Mouse (Mus musculus): ENCODE results near the gene Mtor. TPM values are rescaled to one million over a fixed set of nuclear protein-coding genes. Genes with fewer than 3 reads are reported as not detected.

Mtor gene
- polyA plus RNA-seq, 2 experiments: 6.1 to 9.4 TPM

DNA sequence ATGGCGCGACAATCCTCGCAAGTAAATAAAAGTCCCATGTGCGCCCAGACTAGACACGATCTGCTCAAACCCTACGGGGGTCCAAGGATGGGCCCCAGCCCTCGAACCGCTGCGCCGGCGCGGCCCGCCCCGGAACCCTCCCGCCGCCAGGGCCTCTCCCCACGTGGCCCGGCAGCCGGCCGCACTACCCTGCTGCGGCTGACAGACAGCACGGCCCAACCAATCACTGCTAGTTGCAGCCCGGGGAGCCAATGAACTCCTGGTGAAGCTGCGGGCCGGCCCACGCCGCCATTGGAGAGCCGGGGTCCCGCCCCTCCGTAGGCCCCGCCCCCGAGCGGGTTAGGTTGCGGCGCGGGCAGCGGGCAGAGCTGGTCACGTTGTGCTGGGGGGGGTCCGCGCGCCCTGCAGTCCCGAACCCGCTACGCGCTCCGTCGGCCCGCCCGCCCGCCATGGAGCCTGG is 142.8 kb downstream of the Mtor start, which contains the start of gene Srm:
Gene Srm, plus strand, starts transcription at position 333 of the 460 bp plus-strand sequence.
- H3K36me3 ChIP-seq (replicated peaks; ENCODE audit: control insufficient read depth, insufficient read depth, low read depth): peaks cover 31% of the 10 kb centered on the region
- peak within 1 kb of the TSS; percentile 18 for H3K27ac ChIP-seq
- DNase-seq (ENCODE audit: low read depth in 3 of 3, low spot score in 3 of 3): peak; percentile 92
- H3K4me1 ChIP-seq (replicated peaks; ENCODE audit: control insufficient read depth in 2 of 2, insufficient read depth in 2 of 2, low read length in 1 of 2): peaks cover 3 to 11% of the 10 kb centered on the region in 2 experiments
- peak within 1 kb of the TSS; percentile 75 to 84 for H3K4me3 ChIP-seq (ENCODE audit: insufficient read depth in 1 of 2, low read depth in 2 of 2, low read length in 2 of 2)
- WGBS (ENCODE audit: insufficient replicate concordance): under 1% methylated on average over 38 of the region's 50 CpGs
- H3K4me2 ChIP-seq (ENCODE audit: low read depth): peak within 1 kb of the TSS; percentile 86
- no peak for TF ChIP-seq CTCF (IDR thresholded peaks at IDR 0.05; ENCODE audit: low read depth)
- TF ChIP-seq EP300 (IDR thresholded peaks at IDR 0.05; ENCODE audit: low read depth): no peak
- ATAC-seq (ENCODE audit: insufficient read depth): peak; percentile 98
- H3K9ac ChIP-seq (replicated peaks): peak within 1 kb of the TSS; percentile 71
- no peaks in the 10 kb centered on the region for H3K27me3 ChIP-seq (ENCODE audit: control insufficient read depth, insufficient read depth, low read length)
- no peaks in the 10 kb centered on the region for H3K9me3 ChIP-seq (ENCODE audit: control insufficient read depth, low read length)

DNA sequence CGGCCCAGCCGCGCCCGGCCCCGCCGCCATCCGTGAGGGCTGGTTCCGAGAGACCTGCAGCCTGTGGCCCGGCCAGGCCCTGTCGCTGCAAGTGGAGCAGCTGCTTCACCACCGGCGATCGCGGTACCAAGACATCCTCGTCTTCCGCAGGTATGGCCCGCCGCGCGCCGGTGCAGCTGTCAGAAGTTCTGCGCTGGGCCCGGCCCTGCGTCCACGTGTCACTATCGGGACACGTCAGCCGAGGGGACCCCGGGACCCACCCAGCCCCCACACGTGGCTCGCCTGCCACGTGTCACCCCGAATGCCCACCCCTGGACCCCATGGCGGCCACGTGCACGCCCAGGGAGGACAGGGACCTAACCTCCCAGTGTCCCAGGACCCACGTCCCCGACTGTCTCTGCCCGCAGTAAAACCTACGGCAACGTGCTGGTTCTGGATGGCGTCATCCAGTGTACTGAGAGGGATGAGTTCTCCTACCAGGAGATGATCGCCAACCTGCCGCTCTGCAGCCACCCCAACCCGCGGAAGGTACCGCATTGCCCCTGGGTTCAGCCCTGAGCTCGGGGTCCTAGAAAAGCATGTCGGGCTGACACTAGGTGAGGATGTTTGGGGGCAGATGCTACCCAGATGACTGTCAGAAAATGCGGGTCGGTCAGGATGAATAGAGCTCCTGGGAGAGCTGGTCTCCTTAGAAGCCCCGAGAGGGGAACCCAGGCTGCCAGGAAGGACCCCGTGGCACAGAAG is 143.4 kb downstream of the Mtor start:
- Histone ChIP-seq H3K9ac (replicated peaks) (peak overlapping the region; percentile 71), H3K36me3 (replicated peaks; ENCODE audit: control insufficient read depth, insufficient read depth, low read depth) (peaks cover 37% of the 10 kb centered on the region), H3K27ac (no peak overlapping the region), H3K4me2 (ENCODE audit: low read depth) (peak overlapping the region; percentile 86), H3K4me1 (replicated peaks; ENCODE audit: control insufficient read depth in 2 of 2, insufficient read depth in 2 of 2, low read length in 1 of 2) (peaks cover 3 to 11% of the 10 kb centered on the region in 2 experiments), H3K27me3 (ENCODE audit: control insufficient read depth, insufficient read depth, low read length) (no peaks in the 10 kb centered on the region), H3K9me3 (ENCODE audit: control insufficient read depth, low read length) (no peaks in the 10 kb centered on the region), H3K4me3 (ENCODE audit: insufficient read depth in 1 of 2, low read depth in 2 of 2, low read length in 2 of 2) (peak overlapping the region; percentile 75 to 84)
- peak; percentile 50 for ATAC-seq (ENCODE audit: insufficient read depth)
- under 1% methylated on average over 47 of the region's 53 CpGs for WGBS (ENCODE audit: insufficient replicate concordance)
- TF ChIP-seq CTCF (IDR thresholded peaks at IDR 0.05; ENCODE audit: low read depth) (no peak), EP300 (IDR thresholded peaks at IDR 0.05; ENCODE audit: low read depth) (no peak)
- no peak for DNase-seq (ENCODE audit: low read depth in 3 of 3, low spot score in 3 of 3)

DNA sequence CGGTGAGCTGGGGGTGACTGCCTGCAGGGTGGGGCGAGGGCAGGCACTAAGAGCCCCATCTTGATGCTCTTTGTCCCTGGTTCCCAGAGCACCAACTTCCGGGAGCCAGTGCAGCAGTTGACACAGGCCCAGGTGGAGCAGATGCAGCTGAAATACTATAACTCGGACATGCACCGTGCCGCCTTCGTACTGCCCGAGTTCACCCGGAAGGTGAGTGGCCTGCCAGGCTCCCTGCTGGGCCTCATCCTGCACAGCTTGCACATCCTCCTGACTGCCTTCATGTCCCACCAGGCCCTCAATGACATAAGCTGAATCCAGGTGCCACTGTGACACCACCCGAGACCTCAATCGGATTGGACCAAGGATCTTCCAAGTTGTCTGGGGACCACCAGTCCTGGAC is 145.6 kb downstream of the Mtor start:
- Histone ChIP-seq H3K27ac (no peak overlapping the region), H3K4me3 (ENCODE audit: insufficient read depth in 1 of 2, low read depth in 2 of 2, low read length in 2 of 2) (no peak overlapping the region), H3K4me2 (ENCODE audit: low read depth) (no peak overlapping the region), H3K9ac (replicated peaks) (no peak overlapping the region), H3K4me1 (replicated peaks; ENCODE audit: control insufficient read depth in 2 of 2, insufficient read depth in 2 of 2, low read length in 1 of 2) (peaks cover 3 to 9% of the 10 kb centered on the region in 2 experiments), H3K27me3 (ENCODE audit: control insufficient read depth, insufficient read depth, low read length) (no peaks in the 10 kb centered on the region), H3K36me3 (replicated peaks; ENCODE audit: control insufficient read depth, insufficient read depth, low read depth) (peaks cover 39% of the 10 kb centered on the region), H3K9me3 (ENCODE audit: control insufficient read depth, low read length) (no peaks in the 10 kb centered on the region)
- ATAC-seq (ENCODE audit: insufficient read depth): no peak
- DNase-seq (ENCODE audit: low read depth in 3 of 3, low spot score in 3 of 3): no peak
- 86% methylated on average over 11 of the region's 11 CpGs for WGBS (ENCODE audit: insufficient replicate concordance)
- TF ChIP-seq CTCF (IDR thresholded peaks at IDR 0.05; ENCODE audit: low read depth) (no peak), EP300 (IDR thresholded peaks at IDR 0.05; ENCODE audit: low read depth) (no peak)

DNA sequence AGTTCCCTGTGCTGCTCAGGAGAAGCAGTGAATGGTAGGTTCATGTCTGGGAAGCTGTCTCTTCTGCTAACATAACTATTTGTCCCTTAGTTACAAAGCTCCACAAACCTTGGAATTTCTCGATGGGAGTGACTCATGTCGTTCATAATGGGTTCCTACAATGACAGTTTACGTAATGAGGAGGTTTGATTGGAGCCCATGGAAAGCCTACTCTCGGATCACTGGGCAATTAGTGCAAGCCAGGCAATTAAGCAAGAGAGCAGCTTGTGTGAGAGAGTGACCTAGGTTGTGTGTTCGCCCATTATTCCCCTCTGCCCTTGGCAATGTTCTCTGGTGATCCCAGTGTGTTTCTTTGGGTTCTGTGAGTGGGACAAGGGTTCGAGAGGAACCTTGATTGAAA is 147.5 kb downstream of the Mtor start:
- H3K36me3 ChIP-seq (replicated peaks; ENCODE audit: control insufficient read depth, insufficient read depth, low read depth): peaks cover 39% of the 10 kb centered on the region
- no peak overlapping the region for H3K9ac ChIP-seq (replicated peaks)
- H3K27me3 ChIP-seq (ENCODE audit: control insufficient read depth, insufficient read depth, low read length): no peaks in the 10 kb centered on the region
- DNase-seq (ENCODE audit: low read depth in 3 of 3, low spot score in 3 of 3) (no peak), ATAC-seq (ENCODE audit: insufficient read depth) (no peak)
- H3K9me3 ChIP-seq (ENCODE audit: control insufficient read depth, low read length): no peaks in the 10 kb centered on the region
- H3K27ac ChIP-seq: no peak overlapping the region
- no peak overlapping the region for H3K4me3 ChIP-seq (ENCODE audit: insufficient read depth in 1 of 2, low read depth in 2 of 2, low read length in 2 of 2)
- peaks cover 0 to 8% of the 10 kb centered on the region in 2 experiments; a peak in 3 of 4 replicates for H3K4me1 ChIP-seq (replicated peaks; ENCODE audit: control insufficient read depth in 2 of 2, insufficient read depth in 2 of 2, low read length in 1 of 2)
- no peak overlapping the region for H3K4me2 ChIP-seq (ENCODE audit: low read depth)
- no peak for TF ChIP-seq CTCF (IDR thresholded peaks at IDR 0.05; ENCODE audit: low read depth)
- no peak for TF ChIP-seq EP300 (IDR thresholded peaks at IDR 0.05; ENCODE audit: low read depth)
- WGBS (ENCODE audit: insufficient replicate concordance): 73% methylated on average over 6 of the region's 6 CpGs

DNA sequence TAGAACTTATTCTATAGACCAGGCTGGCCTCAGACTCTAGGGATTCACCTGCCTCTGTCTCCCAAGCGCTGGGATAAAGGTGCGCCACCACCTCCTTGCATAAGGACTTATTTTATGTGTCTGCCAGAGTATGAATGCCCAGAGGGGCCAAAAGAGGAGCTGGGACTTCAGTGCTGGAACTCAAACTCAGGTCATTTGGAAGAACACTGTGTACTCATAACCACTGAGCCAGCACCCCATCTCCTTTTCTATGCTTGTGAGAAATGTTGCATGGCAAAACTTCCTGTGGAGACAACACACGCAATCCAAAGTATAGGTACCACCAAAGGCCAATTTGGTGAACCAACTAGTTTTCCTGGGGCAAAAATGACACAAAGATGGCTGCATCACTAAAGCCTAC is 148.3 kb downstream of the Mtor start:
- ATAC-seq (ENCODE audit: insufficient read depth) (no peak), DNase-seq (ENCODE audit: low read depth in 3 of 3, low spot score in 3 of 3) (no peak)
- H3K4me3 ChIP-seq (ENCODE audit: insufficient read depth in 1 of 2, low read depth in 2 of 2, low read length in 2 of 2): no peak overlapping the region
- H3K27me3 ChIP-seq (ENCODE audit: control insufficient read depth, insufficient read depth, low read length): no peaks in the 10 kb centered on the region
- no peaks in the 10 kb centered on the region for H3K9me3 ChIP-seq (ENCODE audit: control insufficient read depth, low read length)
- peaks cover 0 to 8% of the 10 kb centered on the region in 2 experiments; a peak in 3 of 4 replicates for H3K4me1 ChIP-seq (replicated peaks; ENCODE audit: control insufficient read depth in 2 of 2, insufficient read depth in 2 of 2, low read length in 1 of 2)
- no peak for TF ChIP-seq CTCF (IDR thresholded peaks at IDR 0.05; ENCODE audit: low read depth)
- no peak for TF ChIP-seq EP300 (IDR thresholded peaks at IDR 0.05; ENCODE audit: low read depth)
- H3K36me3 ChIP-seq (replicated peaks; ENCODE audit: control insufficient read depth, insufficient read depth, low read depth): peaks cover 39% of the 10 kb centered on the region
- no peak overlapping the region for H3K9ac ChIP-seq (replicated peaks)
- no peak overlapping the region for H3K4me2 ChIP-seq (ENCODE audit: low read depth)
- 91% methylated on average over 3 of the region's 3 CpGs for WGBS (ENCODE audit: insufficient replicate concordance)
- no peak overlapping the region for H3K27ac ChIP-seq
